Mouse (Mus musculus): ENCODE data around the gene Mdga1.

The Mdga1 gene

DNA sequence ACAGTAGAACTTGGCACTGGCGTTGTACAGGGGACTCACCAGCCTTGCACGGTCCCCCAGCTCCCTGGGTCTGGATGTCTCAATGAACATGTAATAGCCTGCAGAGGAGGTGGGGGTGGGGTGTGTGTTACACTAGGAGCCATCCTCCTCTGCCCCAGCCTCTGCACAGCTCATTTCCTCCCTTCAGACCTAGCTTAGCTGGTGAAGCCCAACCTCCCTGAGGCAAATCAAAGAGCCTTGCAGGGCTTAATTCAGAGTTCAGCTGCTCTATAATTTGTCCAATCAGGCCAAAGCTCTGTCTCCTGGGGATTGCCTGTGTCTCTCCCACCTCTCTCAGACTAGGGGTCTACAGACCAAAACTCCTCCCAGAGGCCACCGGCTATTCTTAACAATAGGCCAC, 131.9 kb downstream of the Mdga1 start:
- DNase-seq: no peak

- DNase-seq: no peak
Measured at GRCm38 (mm10) chr17:29837441-29837840, 132.4 kb downstream of the Mdga1 start.

DNA sequence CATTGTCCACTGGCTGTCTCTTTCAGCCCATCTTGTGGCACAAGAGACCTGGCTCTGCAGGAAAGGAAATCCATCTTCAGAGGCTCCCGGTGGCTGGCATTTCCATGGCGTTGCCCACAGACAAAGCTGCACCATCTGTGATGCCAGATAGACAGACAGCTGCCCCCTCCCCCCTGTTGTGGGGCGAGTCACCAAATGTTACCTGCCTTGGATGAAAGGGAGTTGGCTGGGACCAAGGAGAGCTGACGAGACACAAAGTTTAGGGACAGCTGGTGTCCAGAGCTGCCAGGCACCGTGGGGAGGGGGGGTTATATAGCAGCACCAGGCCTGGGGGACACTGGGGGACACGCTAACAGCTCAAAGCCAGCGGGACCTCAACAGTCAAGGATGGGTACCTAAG, 135.1 kb downstream of the Mdga1 start:
- DNase-seq: no peak

GRCm38 (mm10) chr17:29834333-29834732, 135.6 kb downstream of the Mdga1 start:
- no peak for DNase-seq

DNA sequence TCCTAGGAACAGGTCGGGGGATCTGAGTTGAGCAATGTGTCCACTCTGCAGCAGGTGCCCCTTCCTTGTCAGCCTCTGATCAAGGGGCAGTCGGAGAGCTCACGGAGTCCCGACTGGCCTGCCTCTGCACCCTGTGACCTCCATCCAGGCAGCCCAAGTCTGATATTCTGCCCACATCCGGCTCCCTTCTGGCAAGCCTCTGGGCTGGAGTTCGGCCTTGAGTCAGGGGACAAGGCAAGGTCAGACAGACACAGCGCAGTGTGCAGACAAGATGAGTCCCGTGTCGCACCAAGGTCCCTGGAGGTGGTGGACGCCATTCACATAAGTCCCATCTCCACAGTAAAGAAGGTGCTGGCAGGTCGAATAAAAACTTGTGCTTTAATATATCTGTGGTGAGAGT, 138.2 kb downstream of the Mdga1 start:
- DNase-seq: no peak

GRCm38 (mm10) chr17:29829136-29829535, 140.8 kb downstream of the Mdga1 start:
- no peak for DNase-seq

DNA sequence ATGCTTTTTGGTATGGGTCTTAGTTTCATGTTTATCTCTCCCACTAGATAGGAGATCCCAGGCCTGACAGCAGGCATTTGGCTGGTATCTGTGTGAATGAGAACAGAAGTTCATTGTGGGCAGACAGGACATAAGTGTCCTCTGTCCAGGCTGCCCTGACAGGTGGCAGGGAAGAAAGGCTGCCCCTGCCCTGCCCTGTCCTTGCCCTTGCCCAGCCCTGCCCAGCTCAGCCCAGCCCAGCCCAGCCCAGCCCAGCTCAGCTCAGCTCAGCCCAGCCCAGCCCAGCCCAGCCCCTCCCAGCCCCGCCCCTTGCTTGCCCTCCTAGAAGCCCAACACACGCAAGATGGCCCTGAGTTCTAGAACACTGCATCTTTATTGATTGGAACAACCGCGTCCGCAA, 142.3 kb downstream of the Mdga1 start:
- no peak for DNase-seq

DNA sequence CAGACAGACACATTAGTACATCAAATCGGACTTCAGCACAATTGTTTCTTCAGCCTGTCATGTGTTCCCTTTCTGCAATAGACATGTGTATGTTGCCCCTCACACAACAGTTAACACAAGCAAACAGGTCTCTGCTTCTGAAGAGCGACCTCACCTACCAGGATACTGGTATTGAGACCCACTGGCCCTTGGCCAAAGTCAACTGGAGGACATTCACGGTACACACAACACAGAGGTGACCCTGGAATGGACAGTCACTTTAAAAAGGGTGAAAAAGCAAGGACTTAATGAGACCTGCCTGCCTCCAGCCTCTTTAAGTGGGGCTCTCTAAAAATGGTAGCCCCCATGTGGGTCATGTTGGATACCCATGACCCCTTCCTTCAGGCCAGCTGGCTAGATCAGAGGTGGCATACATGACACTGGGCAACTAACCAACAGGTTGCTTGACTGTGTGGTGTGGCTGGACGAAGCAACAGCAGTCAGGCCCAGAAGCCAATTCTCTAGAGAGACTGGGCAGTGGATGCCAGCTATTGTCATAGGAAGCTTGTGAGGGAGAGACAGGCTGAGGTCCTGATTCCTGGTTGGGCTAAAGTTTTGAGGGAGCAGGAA, 145.3 kb downstream of the Mdga1 start:
- DNase-seq: no peak

DNA sequence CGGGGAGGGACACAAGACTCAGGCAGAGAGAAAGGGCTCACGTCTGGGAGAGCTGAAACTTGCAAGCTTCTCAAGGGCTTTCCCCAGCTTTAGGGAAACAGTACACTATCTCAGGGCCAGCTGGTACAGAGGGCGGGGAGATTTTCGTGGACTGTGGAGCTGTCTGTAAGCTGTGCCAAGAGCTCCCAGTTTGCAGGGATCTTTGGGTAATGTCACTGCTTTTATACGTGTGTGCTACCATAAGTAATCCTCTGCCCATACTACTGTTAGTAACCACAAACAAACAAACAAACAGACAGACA, 145.7 kb downstream of the Mdga1 start:
- DNase-seq: peak in 1 of 2 experiments; percentile 43

DNA sequence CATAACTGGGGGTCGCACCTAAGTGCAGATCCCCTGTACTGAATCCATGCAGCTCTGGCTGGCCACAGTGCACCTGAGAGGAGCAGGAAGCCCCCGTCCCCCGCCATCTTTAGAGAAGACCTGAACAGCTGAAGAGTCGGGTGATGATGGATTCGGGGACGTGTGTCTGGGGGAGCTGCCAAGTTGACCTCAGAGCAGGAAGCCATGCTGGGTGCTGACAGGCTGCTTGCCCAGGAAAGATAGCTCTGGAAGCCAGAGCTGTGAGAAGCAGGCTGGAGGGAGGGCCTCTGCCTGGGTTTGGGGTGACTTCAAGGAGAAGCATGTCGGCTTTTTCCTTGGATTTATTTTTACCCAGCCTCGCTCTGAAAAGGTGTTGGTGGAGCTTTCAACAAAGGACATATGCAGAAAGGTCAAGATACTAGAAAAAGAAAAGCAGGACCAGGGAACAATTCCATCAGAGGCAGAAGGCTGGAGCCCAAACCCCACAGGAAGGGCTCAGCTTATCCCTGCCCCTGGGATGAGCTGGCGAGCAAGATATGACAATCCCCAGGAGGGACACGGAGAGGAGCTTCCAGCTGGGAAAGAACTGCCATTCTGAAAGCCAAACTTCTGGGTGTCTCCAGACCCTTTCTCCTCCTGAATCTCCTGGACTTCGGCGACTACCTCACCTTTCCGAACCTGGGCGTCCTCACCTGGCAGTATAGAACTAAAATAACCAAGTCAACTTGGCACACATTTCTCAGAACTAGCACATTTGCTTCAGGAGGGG, 146.3 kb downstream of the Mdga1 start:
- DNase-seq: no peak

DNA sequence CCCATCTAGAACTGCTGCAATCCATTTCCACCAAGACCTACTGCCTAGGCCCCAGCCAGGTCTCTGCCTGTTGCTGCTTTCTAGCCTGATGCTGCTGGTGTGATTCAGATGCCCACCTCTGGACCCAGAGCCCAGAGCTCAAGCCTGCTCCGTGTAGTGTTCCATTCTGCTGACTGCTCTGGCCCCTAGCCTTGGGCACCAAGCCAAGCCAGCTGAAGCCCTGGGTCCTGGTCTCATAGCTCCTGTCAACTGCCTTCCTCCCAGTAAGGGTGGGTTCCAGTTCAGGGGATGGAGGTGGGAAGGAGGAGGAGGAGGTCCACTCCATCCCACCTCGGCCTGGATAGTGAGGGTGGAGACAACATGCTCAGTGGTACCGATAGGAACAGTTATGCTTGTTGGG, 150.3 kb downstream of the Mdga1 start:
- DNase-seq: no peak

DNA sequence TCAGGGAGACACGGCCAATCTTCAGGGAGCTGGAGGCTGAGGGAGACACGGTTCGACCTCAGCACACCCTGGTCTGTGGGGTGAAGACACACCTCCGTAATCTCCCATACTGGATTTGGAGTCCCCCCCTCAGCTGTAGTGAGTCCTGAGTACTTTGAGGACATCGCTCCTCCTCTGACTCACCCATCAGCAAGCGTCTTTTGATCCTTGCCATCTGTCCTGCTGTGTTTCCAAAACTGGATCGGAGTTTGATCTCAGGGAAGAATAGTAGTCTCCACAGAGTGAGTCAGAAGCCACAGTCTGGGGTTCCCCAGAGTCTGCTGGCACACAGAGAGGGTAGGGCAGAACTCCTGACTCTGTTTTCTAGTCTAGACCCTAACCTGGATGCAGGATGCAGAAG, 150.9 kb downstream of the Mdga1 start:
- DNase-seq: peak in 1 of 2 experiments; percentile 34

DNA sequence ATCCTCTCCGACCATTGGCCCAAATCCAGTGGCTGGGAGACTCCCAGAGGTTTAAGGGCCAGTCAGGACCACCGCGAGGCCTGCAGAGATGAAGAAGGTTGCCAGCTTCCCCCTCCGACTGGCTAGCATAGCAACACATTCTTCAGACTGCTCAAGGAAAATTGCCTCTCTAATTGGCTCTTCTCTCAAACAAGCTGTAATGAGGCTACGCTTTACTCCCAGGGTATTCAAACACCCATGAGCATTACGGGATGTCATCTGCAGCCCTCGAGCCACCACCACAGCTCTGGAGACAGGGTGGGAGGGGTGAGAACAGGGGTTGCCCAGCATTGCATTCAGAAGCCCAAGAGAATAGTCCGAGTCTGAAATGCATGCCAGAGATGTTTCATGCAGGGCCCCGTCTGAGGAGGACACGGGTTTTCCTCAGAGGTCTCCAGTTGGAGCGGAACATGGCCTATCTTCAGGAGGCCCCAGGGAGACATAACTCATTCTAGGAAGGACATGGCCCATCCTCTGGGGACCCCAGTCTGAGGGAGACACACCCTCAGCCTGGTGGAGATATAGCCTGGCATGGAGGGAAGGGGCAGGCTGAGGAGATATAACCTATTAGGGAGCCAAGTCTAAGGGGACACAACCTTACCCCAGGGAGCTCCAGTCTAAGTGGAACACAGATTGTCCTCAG, 151.5 kb downstream of the Mdga1 start:
- DNase-seq: no peak

DNA sequence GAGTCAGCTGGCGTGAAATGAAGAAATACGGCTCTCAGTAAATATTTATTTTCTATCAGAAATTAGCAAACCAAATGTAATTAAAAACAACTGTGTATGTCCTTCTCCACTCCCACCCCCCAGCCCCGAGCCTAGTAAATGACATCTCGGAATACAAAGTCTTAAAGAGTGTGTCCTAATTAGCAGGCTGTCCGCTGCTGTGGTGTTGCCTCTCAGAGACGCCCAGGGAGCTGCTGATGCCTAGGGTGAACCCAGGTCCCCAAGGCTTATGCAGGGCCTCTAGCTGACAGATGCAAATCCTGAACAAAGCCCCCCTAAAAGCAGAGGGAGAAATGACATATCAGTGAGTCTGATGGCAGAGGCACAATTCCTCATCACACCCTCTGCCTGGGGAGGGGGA, 155.1 kb downstream of the Mdga1 start:
- DNase-seq: no peak

GRCm38 (mm10) chr17:29813328-29813727, 156.6 kb downstream of the Mdga1 start:
- no peak for DNase-seq

DNA sequence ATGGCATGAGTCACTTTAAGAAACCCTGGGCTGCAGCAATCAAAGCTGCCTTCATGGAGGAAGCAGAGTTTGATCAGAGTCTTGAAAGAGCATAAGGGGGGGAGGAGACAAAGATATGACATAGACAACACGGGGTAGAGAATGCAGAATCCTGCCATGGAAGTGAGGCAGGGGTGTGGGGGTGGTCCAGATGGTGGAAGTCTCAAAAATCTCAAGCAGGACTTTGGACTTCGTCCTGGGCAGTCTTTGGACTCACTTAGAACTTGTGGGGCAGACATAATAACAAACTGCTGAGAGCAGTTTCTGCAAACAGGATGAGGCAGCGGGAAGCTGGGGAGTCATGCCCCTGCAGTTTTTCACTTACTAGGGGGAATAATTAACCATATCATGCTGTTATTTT, 166.3 kb downstream of the Mdga1 start:
- DNase-seq: no peak

DNA sequence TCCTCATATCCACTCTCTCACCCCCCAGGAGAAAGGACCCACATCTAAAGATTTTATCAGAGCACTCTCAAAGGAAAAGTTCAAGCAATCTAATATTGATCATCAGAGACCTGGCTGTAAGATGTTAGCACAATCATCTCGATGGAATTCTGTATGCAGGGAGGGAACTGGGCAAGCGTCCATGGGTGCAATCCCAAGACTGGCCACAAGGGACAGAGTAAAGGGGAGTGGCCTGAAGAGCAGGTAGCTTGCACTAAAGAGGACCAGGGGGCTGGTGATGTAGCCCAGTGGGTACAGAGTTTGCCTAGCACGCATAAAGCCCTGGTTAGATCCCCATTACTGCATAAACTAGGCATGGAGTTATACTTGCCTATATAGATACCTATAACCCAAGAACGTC, 168.5 kb downstream of the Mdga1 start:
- DNase-seq: peak; percentile 62 to 83

- DNase-seq: no peak
Measured at GRCm38 (mm10) chr17:29800096-29800455, 169.8 kb downstream of the Mdga1 start.

DNA sequence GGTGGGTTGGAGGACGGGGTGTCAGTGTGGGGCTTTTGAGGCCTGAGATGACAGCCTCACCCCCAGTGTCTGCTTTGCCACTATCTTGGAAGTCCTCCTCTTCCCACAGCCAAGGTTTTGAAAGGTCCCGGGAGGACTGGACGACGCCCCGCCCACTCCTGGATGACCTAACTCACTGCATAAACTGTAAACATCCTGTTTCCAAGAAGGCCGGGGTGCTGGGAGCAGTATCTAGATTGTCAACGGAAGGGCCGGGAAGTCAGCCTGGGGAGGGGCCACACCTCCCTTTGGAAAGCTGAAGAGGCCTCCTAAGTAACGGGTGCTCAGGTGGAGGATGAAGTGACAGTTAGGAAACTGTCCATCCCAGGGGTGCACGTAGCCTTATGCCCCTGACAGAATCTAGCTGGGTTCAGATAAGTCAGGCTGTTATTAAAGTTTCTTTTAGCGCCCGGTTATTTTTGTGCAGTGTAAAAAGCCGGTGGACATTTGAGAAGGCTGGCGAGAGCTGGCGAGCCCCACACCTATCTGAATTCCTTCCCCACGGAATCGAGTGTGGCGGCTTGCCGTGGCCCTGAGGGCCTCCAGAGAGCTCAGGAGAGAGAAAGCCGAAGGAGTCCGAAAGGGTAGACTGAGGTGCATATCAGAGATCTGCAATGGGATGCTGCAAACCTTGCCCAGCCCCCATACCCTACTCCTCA, 170.3 kb downstream of the Mdga1 start:
- DNase-seq: no peak

DNA sequence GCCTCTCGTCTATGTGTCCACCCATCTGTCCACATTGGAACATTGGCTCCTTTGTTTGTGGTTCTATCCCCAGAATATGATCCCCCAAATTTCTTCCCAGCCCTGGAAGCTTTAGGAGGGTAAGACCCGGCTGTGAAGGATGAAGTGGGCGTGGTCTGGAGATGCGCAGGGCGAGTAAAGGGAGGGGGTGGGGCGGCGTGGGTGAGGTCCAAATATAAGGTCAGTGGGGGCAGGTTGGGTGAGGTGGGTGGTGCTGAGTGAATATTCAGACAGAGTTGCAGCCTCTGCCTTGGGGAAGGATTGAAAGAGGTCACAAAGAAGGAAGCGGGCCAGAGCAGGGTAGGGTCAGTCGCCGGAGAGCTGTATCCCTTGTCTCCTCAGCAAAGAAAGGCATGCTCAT, 171.7 kb downstream of the Mdga1 start:
- DNase-seq: no peak

GRCm38 (mm10) chr17:29796787-29797186, 173.1 kb downstream of the Mdga1 start:
- no peak for DNase-seq

- DNase-seq: peak; percentile 75 to 82
Measured at GRCm38 (mm10) chr17:29796086-29796485, 173.8 kb downstream of the Mdga1 start.

GRCm38 (mm10) chr17:29795050-29795770, 174.7 kb downstream of the Mdga1 start:
- DNase-seq: no peak
